Mouse (Mus musculus) hindbrain, postnatal 0 days (tissue): ENCODE measurements around the gene Lat. TPM values are rescaled to one million over a fixed set of nuclear protein-coding genes. Genes with fewer than 3 reads are reported as not detected.
A peak's percentile ranks its signal among the peaks of the same experiment; 100 is the strongest.
"Not testable (repeated sequence)": the region's sequence is repeated elsewhere in the genome, so short reads cannot be mapped to it uniquely, and the experiment has no call there.

ENCODE experiments used
- ATAC-seq: fragments of 200-750 bp; cut with Nextera tagmentation; 2 replicates; pipeline ENCODE4 v1.8.0; 2017; ENCODE audit warnings: mild to moderate bottlenecking, moderate TSS enrichment, moderate library complexity
- DNase-seq: peaks from one replicate; pipeline ENCODE4 v3.0.0-alpha.2; 2015; ENCODE audit warnings: low spot score
- H3K27ac ChIP-seq: fragments of 300-500 bp; sonication (generic); 2 replicates; pipeline ENCODE4 v1.5.1; 2014; ENCODE audit warnings: mild to moderate bottlenecking
- H3K27me3 ChIP-seq: fragments of 300-500 bp; sonication (generic); 2 replicates; pipeline ENCODE4 v1.6.1; 2014; ENCODE audit warnings: low read length, mixed read lengths; ENCODE audit not compliant: insufficient read depth
- H3K36me3 ChIP-seq: fragments of 300-500 bp; sonication (generic); 2 replicates; pipeline ENCODE4 v1.6.1; 2014; ENCODE audit warnings: low read length, mixed read lengths; ENCODE audit not compliant: insufficient read depth
- H3K4me1 ChIP-seq: fragments of 300-500 bp; sonication (generic); 2 replicates; pipeline ENCODE4 v1.6.1; 2014; ENCODE audit warnings: antibody characterized with exemption, low read length, mixed read lengths; ENCODE audit not compliant: insufficient read depth
- H3K4me2 ChIP-seq: fragments of 300-500 bp; sonication (generic); 2 replicates; pipeline ENCODE4 v1.6.1; 2014; ENCODE audit warnings: low read depth, mild to moderate bottlenecking, low read length, moderate library complexity, mixed read lengths
- H3K4me3 ChIP-seq: fragments of 300-500 bp; sonication (generic); 2 replicates; pipeline ENCODE4 v1.5.1; 2014; ENCODE audit warnings: low read length
- H3K9ac ChIP-seq: fragments of 300-500 bp; sonication (generic); replicated peaks from 2 replicates; pipeline ENCODE4 v1.6.1; 2014; ENCODE audit warnings: mild to moderate bottlenecking, low read length, moderate library complexity, mixed read lengths
- H3K9me3 ChIP-seq: fragments of 300-500 bp; sonication (generic); 2 replicates; pipeline ENCODE4 v1.6.1; 2016; ENCODE audit warnings: low read length, mixed read lengths
- CTCF ChIP-seq: IDR thresholded peaks from 2 replicates; pipeline ENCODE4 v1.5.1; 2016; ENCODE audit warnings: antibody characterized with exemption, control low read depth, low read depth
- WGBS: fragments of 180-500 bp; shearing (Covaris S2); extraction: QIAGEN DNeasy Blood & Tissue Kit; methylation state at CpG from one replicate; pipeline ENCODE4 v1.1.7; 2014; 5-methylcytosine and 5-hydroxymethylcytosine counted together
- polyA plus RNA-seq: library from polyadenylated mRNA; unstranded; fragments of >200 nt; fragmentation: Nextera tagmentation; extraction: Ambion mirVana; gene quantifications from 2 replicates; pipeline ENCODE4 v1.2.1, GENCODE M21; 2015
- total RNA-seq: library from RNA; depleted of rRNA; stranded (reverse); fragments of >200 nt; gene quantifications from 2 replicates; pipeline ENCODE4 v1.2.3, GENCODE M21; 2014

Lat gene
- total and polyA plus RNA-seq, 2 experiments from 2014 or later, result 0.37 to 0.96 TPM

- no peak for ATAC-seq
Observed at GRCm38 (mm10) chr7:126339521-126339971, 29.8 kb downstream of the Lat start.

GRCm38 (mm10) chr7:126338906-126339305 lies 30.5 kb downstream of the Lat start:
- TF ChIP-seq CTCF, result no peak
- no peak for DNase-seq
- no peak overlapping the region for H3K4me2 ChIP-seq
- H3K4me1 ChIP-seq, result no peaks in the 10 kb centered on the region
- H3K27ac ChIP-seq, result no peak overlapping the region
- no peak overlapping the region for H3K9ac ChIP-seq
- H3K4me3 ChIP-seq, result no peak overlapping the region
- no peaks in the 10 kb centered on the region for H3K36me3 ChIP-seq
- H3K9me3 ChIP-seq, result no peaks in the 10 kb centered on the region
- H3K27me3 ChIP-seq, result no peaks in the 10 kb centered on the region
- ATAC-seq, result no peak
- 79% methylated on average over 8 of the region's 8 CpGs for WGBS

More at GRCm38 (mm10) chr7:126339521-126339971, 29.8 kb downstream of the Lat start:
- WGBS, result 67% methylated on average over 8 of the region's 8 CpGs
- no peaks in the 10 kb centered on the region for H3K27me3 ChIP-seq
- H3K9me3 ChIP-seq, result no peaks in the 10 kb centered on the region
- no peak overlapping the region for H3K4me3 ChIP-seq
- H3K27ac ChIP-seq, result no peak overlapping the region
- no peak overlapping the region for H3K9ac ChIP-seq
- TF ChIP-seq CTCF, result no peak
- H3K4me2 ChIP-seq, result no peak overlapping the region
- no peak for DNase-seq
- H3K36me3 ChIP-seq, result no peaks in the 10 kb centered on the region
- no peaks in the 10 kb centered on the region for H3K4me1 ChIP-seq

- no peaks in the 10 kb centered on the region for H3K27me3 ChIP-seq
- H3K9ac ChIP-seq, result no peak overlapping the region
- no peak overlapping the region for H3K27ac ChIP-seq
- peak; percentile 46 for TF ChIP-seq CTCF
- H3K4me2 ChIP-seq, result no peak overlapping the region
- H3K9me3 ChIP-seq, result no peaks in the 10 kb centered on the region
- ATAC-seq, result no peak
- no peaks in the 10 kb centered on the region for H3K4me1 ChIP-seq
- H3K36me3 ChIP-seq, result no peaks in the 10 kb centered on the region
- DNase-seq, result no peak
- 90% methylated on average over 1 of the region's 1 CpGs for WGBS
- no peak overlapping the region for H3K4me3 ChIP-seq
Observed at GRCm38 (mm10) chr7:126335556-126335955, 33.8 kb downstream of the Lat start.

- WGBS, result 77% methylated on average over 3 of the region's 3 CpGs
- ATAC-seq, result no peak
Observed at GRCm38 (mm10) chr7:126332691-126333090, 36.7 kb downstream of the Lat start.

GRCm38 (mm10) chr7:126330693-126331092 lies 38.7 kb downstream of the Lat start:
- H3K4me3 ChIP-seq, result no peak overlapping the region
- no peak overlapping the region for H3K9ac ChIP-seq
- H3K27me3 ChIP-seq, result no peaks in the 10 kb centered on the region
- DNase-seq, result no peak
- no peak for TF ChIP-seq CTCF
- H3K4me1 ChIP-seq, result no peaks in the 10 kb centered on the region
- WGBS, result 65% methylated on average over 2 of the region's 2 CpGs
- no peak overlapping the region for H3K4me2 ChIP-seq
- no peaks in the 10 kb centered on the region for H3K9me3 ChIP-seq
- H3K27ac ChIP-seq, result no peak overlapping the region
- no peaks in the 10 kb centered on the region for H3K36me3 ChIP-seq
- ATAC-seq, result no peak

More at GRCm38 (mm10) chr7:126332691-126333090, 36.7 kb downstream of the Lat start:
- Histone ChIP-seq H3K9ac (no peak overlapping the region), H3K27me3 (no peaks in the 10 kb centered on the region), H3K4me1 (no peaks in the 10 kb centered on the region), H3K36me3 (no peaks in the 10 kb centered on the region), H3K4me3 (no peak overlapping the region), H3K27ac (no peak overlapping the region), H3K9me3 (no peaks in the 10 kb centered on the region), H3K4me2 (no peak overlapping the region)
- no peak for DNase-seq
- TF ChIP-seq CTCF, result no peak

- H3K9me3 ChIP-seq, result no peaks in the 10 kb centered on the region
- ATAC-seq, result no peak
- H3K27ac ChIP-seq, result no peak overlapping the region
- H3K27me3 ChIP-seq, result no peaks in the 10 kb centered on the region
- DNase-seq, result no peak
- WGBS, result 85% methylated on average over 9 of the region's 9 CpGs
- no peak overlapping the region for H3K4me2 ChIP-seq
- H3K9ac ChIP-seq, result no peak overlapping the region
- no peak overlapping the region for H3K4me3 ChIP-seq
- H3K4me1 ChIP-seq, result no peaks in the 10 kb centered on the region
- no peak for TF ChIP-seq CTCF
- no peaks in the 10 kb centered on the region for H3K36me3 ChIP-seq
Observed at GRCm38 (mm10) chr7:126329907-126330645, 39.3 kb downstream of the Lat start.

- not testable (repeated sequence) for H3K9ac ChIP-seq, H3K4me2 ChIP-seq, H3K27me3 ChIP-seq, H3K9me3 ChIP-seq, H3K36me3 ChIP-seq, H3K27ac ChIP-seq, H3K4me1 ChIP-seq, H3K4me3 ChIP-seq, DNase-seq, ATAC-seq
- WGBS, result 92% methylated on average over 5 of the region's 6 CpGs
Observed at GRCm38 (mm10) chr7:126328848-126329247, 40.5 kb downstream of the Lat start.

- 23% methylated on average over 9 of the region's 9 CpGs for WGBS
- not testable (repeated sequence) for H3K4me2 ChIP-seq, H3K4me1 ChIP-seq, ATAC-seq, H3K27ac ChIP-seq, H3K36me3 ChIP-seq, H3K9ac ChIP-seq, DNase-seq, H3K4me3 ChIP-seq, H3K27me3 ChIP-seq, H3K9me3 ChIP-seq
Observed at GRCm38 (mm10) chr7:126325576-126326273, 43.6 kb downstream of the Lat start.
